Mouse (Mus musculus) megakaryocyte, embryonic 14.5 days (primary cell): ENCODE results near the gene Tnfaip6.

Experiments
- FLI1 ChIP-seq: IDR thresholded peaks from 2 replicates; pipeline ENCODE4 v1.6.1; 2012; ENCODE audit warnings: low read length, inconsistent platforms, mixed read lengths
- GATA1 ChIP-seq: IDR thresholded peaks from 3 replicates; pipeline ENCODE4 v1.6.1; 2012; ENCODE audit warnings: mixed read lengths, low read length, inconsistent platforms, borderline replicate concordance

DNA sequence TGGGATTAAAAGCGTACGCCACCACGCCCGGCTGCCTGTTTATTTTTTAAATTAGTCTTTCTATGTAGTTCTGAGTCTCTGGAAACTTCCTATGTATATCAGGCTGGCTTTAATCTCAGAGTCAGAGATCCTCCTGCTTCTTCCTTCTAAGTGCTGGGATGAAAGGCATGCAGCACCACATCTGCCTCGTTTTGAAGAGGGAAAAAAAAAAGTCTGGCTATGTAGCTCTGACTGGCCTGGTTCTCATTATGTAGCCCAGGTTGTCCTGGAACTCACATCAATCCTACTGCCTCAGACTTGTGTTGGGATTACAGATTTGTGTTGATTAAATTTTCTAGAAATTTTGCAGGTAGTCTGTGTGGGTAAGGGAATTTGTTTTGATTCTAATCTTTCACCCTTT, 33.0 kb downstream of the Tnfaip6 start:
- TF ChIP-seq GATA1 (no peak), FLI1 (no peak)
